Mouse (Mus musculus): ENCODE measurements at regions not wholly inside any gene's neighbourhood (a gene's known extent, or its start where the extent isn't known, plus 50 kb on each side); places are given as distances from the start of the nearest gene placed in this dataset.

DNA sequence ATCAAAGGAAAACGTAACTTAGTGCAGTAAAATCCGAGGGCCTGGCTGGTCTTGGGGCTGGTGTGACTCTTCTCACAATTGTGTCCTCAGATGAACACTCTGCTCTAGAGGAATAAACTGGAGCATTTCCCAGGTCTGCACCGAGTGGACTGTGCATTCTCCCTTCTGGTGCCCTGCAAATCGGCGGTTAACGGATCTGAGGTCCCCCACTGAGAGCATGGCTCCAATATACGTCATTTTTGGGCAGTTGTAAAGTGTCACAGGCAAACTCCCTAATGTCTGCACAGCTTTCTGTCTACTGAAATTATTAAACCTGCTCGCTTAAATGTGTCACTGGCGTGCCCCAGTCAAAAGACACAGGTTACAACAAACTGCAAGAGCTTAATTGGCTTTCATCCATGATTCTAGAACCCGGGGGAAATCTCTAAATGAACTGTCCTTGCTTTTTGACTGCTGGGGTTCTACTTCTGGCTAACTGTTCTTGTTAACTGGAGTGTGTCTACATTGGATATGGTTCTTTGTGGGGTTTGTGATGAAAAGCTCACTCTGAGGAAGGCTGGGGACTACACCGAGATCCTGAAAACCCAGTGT is 93.7 kb upstream of the Gm47985 start:
- ATAC-seq = no peak

DNA sequence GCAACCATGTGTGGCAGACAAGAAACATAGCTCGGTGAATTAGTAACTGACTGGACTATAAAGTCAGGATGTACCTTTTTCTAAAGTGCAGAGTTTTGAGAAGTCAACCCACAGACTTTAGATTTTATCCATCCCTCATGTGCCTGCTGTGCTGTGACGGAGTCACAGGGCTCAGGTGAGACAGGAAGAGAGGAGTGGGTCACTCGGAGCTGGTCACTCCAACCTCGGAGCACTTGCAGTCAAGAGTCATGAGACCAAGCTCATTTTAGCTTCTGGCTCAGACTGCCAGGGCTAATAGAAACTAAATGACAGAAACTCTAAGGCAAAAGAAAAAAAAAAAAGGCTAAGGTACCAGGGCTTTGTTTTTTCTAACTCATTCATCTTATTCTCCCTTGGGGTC is 90.3 kb upstream of the Gm47985 start:
- no peak for ATAC-seq

DNA sequence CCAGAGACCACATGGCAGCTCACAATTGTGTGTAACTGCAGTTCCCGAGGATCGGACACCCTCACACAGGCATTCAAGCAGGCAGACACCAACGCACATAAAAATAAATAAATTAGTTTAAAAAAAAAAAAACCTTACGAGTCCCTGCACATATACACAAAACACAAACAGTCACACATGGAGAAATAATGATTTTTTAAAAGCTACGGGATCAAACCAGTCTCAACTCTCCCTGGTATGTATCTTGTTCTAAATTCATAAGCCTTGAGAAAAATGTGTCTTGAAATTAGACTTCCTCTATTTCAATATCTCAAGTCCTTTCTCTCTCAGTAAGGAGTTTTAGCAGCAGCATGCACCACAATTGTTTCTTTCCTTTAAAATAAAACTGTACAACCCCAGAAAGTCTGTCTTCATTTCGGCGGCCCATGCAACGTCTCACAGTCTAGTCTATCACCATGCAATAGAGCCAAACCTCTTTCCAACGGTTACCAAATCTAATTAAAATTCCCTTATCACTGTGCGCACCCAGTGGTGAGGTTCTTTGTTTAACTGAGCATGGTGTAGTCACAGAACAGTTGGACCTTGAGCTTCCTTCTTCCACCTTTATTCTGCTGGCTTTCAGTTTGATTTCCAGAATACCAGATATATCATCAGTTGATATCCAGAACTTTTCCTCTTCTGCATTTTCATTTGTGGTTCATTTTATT is 86.8 kb upstream of the Gm47985 start:
- ATAC-seq = no peak

DNA sequence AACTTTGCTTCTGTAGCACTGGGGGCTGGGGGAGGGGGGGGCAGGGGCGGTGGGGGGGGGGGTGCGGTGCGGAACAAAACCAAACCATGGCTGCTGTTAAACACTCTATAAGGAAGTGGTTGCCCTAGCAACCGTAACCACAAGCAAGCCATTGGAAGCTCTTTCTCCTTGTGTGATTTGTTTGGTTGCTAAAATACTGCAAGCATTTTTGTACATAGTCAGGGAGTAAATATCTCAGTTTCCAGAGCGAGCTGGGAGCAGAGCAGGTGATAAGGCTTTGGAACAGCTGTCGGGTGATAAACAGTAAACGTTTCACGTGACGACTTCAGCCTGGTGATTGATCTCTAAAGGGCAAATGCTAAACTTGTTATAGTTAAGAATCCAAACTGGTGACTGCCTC is 86.3 kb upstream of the Gm47985 start:
- peak; percentile 94 for ATAC-seq

DNA sequence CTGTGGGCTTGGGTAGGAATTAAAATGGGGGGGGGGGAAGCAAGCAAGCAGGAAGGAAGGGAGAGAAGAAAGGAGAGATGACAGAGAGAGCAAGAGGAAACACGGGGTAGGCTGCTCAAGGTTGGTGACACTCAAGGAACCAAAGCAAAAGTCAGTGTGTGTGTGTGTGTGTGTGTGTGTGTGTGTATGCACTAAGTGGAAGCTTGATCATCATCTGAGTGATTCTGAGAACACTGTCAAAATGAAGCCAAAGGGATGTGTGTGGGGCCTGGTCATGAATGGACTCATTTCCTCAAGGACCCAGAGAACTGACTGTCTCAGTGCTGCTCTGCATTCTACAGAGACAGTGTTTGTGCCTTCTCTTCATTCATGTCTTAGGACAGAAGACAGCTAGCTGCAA is 84.8 kb upstream of the Gm47985 start:
- no peak for ATAC-seq

DNA sequence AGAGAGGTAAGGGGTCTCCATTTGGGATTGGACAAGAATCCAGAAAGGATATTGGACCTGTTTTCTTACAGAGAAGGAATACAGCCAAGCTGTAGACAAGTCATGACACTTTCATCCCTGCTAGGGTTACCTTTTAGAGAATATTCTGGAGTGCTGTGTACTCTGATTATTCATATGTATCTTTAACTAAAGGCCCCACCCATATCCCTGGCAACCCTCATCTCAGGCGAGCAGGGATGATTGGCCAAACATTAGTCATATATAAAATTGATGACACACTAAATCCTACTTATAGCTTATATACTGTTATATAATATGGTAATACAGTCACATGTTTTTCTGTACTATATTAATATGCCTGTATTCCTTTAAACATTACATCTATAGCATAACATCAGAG is 83.6 kb upstream of the Gm47985 start:
- no peak for ATAC-seq

DNA sequence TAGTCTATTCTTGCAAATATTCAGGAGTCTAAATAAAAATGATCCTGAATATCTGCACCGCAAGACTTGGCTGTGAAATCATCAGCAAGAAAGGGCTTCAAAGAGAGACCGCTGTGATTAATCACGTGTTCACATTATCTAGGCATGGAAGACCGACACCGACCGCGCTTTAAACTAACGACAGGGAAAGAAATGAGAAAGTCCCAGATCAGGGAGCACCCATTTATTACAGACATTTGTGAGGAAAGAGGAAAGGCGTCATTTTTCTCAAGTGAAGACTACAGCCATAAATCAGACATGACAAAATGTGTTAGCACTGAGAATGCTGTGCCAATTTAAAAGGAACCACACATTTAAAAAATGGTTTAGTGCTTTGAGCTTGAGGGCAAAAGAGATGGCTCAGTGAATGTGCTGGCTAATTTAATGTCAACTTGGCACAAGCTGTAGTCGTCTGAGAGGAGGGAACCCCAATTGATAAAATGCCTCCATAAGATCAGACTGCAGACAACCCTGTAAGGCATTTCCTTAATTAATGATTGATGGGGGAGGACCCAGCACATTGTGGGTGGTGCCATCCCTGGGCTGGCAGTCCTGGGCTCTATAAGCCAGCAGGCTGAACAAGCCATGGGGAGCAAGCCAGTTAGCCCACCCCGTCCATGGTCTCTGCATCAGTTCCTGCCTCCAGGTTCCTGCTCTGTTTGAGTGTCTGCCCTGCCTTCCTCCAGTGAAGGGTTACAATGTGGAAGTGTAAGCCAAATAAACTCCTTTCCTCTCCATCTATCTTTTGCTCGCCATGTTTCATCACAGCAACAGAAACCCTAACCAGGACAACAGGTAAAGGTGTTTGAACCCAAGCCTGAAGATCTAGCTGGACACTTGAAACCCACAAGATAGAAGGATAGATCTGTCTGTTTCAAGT is 81.5 kb upstream of the Gm47985 start:
- ATAC-seq = no peak

DNA sequence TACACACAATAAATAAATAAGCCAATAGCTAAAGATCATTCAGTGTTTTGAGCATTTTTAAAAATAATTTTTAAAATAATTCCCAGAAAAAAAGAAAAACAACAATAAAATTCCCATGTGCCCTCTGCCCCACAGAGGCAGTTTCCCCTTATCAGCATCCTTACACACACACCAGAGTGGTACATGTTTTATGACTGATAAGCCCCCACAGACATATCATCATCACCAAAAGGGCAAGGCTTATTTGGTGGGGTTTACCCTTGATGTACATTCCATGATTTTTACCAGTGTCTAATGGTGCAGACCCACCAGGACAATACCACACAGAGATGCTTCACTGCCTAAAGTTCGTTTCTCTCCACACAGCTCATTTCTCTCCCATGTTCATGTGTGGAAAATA is 80.8 kb upstream of the Gm47985 start:
- no peak for ATAC-seq

DNA sequence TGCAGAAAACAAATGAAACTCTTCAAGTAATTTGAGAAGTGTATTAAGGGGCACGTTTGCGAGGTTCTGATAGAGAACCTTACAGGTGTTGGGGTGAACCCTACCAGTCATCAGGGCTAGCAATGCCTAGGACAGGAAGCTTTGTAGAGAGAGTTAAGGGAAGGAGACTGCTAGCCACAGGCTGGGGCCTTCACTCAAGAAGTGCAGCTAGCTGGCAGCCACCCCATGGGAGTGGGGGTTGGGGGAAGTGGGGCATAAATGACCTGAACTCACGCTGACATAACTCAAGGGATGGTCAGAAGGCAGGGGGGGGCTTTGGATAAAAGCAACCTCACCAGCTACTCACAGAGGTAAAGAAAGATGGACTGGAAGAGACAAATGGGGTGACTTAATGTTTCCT is 80.3 kb upstream of the Gm47985 start:
- no peak for ATAC-seq

DNA sequence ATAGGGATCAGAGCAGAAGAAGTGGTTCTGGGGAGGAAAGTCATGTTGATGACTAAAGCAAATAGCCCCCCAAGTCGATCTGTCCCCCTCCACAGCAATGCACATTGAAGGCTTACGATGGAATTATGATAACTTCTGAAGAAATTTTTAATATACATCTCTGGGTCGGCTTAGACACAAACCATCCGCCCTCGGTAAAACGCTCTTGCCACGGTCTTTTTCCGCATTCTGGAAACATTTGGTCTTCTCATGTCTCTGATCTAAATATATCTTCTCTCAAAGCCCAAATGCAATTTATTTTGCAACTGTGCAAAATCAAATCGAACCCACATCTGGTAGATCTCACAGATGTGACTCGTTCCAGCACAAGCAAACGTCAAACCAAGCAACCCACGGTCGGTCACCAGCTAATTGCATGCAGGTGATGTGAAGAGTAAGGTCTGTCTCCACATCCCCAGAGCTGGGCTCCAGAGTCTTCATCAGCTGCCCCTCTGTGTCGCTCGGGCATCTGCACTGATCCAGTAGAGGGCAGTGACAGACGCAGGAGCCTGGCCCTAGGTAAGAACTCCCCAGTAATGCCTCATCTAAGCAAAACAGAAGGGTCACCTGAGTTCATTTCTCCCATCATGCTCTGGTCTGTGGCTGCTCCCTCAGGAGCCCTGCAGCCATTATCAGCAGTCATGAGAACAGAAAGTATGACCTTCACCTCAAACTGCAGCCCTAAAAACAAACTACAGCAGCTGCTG is 79.5 kb upstream of the Gm47985 start:
- no peak for ATAC-seq

DNA sequence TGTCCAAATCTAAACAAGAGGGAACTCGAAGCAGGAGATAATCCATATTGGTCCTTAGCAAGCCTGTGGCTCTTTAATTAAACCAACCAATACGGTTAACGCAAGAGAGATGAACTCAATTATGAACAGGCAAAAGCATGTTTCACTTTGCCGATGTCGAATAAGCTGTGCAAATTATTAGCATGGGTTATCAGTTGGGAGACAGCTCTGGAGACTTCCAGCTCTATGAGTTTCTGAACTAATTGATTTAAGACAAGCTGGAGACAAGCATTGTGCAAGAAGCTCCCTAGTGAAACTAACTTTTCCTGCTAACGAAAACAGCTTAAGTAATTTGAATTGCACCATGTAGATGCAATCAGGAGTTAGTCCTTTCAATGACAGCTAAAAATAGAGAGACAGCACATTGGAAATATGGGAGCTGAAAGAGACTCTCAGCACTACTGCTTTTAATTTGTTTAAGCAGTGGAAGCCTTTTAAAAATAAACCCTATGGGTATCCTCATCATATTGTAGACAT is 78.8 kb upstream of the Gm47985 start:
- ATAC-seq = no peak

DNA sequence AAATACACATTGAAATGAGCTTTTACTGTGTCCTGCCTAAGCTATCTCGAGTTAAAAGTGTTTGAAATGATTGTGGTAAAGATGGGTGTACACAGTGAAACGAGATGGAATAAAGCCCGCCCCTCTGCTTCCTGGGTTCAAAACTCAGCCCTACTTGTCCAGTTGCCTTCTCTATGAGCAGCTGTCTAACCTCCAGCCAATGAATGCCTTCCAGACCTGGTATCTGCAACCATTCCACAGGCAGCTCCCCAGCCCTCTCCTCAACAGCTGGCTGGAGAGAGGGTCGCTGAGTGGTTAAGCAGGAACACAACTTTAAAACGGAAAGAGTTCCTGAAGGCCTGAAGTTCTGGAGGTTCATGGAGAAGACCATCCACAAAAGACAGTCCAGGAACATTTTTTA is 78.0 kb upstream of the Gm47985 start:
- no peak for ATAC-seq

DNA sequence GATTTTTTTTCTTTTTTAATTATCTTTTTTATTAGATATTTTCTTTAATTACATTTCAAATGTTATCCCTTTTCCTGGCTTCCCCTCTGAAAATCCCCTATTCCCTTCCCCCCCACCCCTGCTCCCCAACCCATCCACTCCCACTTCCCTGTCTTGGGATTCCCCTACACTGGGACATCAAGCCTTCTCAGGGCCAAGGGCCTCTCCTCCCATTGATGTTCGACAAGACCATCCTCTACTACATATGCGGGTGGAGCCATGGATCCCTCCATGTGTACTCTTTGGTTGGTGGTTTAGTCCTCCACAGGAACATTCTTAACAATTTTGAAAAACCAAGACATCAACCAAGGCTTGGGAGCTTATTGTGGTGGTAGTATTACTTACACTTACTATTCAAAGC is 77.5 kb upstream of the Gm47985 start:
- ATAC-seq = no peak

DNA sequence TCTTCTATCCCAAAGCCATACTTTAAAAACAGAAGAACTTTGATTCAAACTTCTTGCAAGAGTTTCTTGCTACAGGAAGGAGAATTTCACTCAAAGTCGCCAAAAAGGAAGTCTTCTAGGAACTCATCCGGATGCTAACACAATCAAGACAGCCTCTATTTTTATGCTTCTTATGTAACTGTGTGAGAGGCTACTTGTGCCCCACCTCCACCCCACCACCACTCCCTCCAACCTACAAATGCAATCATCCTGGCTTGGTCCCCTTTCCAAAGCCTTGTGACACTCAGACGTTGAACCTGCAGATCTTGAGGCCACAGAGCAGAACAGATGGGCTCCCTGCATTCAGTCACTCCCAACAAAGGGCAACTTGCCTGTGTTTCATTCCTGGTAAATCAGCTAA is 77.1 kb upstream of the Gm47985 start:
- ATAC-seq = no peak

DNA sequence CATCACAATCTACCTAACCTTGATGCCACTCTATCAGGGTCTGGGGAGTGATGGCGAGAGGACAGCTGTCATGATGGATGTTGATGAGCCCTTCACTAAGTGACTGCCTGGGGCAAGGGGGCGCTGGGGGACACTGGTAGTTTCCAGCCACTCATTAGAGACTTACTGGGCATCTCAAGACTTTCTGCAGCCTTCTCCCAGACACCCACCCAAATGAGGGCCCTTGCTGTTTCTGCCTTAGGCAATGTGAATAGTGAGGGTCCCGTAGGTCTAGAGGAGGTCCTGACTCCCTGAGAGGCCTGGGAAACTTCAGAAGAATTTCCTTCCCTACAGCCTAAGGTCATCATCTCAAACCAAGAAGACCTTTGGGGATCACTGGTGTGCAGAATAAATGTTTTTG is 74.9 kb upstream of the Gm47985 start:
- no peak for ATAC-seq

DNA sequence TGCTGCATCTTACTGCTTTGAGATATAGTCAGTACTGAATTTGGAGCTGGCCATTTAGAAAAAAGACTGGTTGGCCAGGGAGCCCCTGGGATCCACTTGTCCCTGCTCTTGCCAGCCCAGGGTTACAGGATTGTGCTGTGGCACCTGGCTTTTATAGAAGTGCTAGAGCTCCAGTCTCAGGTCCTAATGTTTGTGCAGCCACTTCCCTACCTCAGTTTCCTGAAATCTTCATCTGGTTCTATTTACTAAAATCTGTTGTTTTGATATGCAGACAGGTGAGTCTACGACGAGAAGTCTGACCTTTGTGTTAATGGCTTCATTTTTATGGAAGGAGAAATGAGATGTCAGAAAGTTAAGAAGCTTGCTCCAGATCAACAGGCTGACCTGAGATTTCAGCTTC is 73.0 kb upstream of the Gm47985 start:
- ATAC-seq = no peak

DNA sequence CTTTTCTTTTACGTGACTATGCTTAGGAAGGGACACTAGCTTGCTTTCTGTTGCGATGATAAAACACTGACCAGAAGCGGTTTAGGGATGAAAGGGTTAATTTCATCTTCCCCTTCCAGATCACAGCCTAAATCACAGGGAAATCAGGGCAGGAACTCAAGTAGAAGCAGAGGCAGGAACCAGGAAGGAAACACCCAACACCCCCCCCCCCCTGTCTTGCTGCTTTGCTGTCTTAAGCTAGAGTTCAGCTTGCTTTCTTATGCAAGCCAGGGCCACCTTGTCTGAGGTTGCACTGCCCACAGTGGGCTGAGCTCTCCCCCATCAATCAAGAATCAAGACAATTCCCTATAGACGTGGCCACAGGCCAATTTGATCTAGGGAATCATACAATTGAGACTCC is 71.9 kb upstream of the Gm47985 start:
- no peak for ATAC-seq

DNA sequence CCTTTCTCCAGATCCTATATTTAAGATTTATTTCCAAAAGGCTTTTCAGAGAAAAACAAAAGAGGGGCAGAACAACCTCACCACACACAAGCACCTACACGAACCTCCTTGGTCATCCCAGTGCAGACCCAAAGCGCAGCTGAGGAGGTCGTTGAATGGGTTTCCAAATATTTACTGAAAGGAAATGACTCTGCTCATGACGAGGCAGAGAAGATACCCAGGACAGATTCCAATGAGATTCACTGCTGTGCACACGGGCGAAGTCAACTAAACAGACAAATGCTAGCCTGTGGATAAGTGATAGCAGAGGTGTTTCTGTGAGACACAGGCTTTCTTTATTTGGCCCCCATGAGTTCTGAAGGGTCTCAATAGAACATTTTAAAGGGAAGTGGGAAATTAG is 70.7 kb upstream of the Gm47985 start:
- no peak for ATAC-seq

DNA sequence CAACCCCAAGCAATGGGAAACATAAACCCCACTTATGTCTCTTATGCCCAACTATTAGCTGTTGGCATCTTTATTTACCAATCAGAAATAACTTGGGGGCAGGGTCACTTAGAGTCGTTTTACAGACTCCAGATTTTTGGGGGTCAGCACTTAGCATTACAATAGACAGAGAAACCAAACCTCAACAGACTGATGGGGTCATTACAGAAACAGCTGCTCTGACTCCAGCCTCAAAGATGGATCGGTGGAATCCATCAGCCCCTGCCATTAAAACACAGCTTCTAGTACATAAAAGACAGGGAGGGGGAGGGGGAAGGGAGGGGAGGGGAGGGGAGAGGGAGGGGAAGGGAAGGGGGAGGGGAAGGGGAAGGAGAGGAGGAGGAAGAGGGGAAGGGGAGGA is 69.9 kb upstream of the Gm47985 start:
- ATAC-seq = no peak

DNA sequence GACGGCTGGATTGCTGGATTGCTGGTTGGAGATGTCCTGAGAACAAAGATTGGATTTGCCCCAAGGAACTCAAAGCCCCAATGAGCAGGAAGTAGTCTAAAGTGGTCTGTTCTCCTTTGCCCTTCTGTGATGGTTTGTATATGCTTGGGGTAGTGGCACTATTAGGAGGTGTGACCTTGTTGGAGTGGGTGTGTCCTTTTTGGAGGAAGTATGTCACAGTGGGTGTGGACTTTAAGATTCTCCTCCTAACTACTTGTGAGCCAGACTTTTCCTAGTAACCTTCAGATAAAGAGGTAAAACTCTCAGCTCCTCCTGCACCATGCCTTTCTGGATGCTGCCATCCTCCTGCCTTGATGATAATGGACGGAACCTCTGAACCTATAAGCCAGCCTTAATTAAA is 69.1 kb upstream of the Gm47985 start:
- no peak for ATAC-seq

DNA sequence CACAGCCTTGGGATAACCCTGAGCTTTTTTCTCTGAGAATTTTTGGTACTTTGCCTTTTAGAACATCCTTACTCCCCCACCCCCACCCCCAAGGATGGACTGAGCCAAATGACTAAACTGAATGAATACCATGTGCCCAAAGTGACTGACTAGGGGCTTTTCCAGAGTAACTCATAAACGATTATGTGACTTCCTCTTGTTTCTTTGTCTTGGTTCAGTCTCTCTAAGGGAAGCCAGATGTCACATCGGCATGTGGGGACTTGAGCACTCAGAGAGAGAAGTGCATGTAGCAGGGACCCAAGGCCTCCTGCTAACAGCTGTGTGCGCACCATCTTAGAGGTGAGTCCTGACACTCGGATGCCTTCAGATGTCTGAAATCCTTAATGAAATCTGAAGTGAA is 63.8 kb upstream of the Gm47985 start:
- no peak for ATAC-seq

DNA sequence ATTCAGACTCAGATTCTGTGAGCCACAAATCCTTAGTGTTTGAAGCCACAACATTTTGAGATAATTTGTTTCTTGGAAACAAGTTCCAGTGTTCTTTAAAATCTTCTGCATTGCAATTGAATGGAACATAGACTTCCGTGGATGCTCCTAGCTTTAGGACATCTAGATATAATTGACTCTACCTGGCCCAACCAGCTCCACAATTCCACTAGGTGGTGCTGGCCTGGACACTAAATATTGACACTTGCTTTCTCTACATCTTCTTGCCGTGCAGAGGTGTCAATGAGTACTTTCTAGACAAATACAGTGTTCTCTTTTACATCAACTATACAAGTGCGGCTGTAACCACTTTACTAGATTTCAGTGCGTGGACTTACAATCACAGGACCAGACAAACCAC is 63.4 kb upstream of the Gm47985 start:
- ATAC-seq = no peak

DNA sequence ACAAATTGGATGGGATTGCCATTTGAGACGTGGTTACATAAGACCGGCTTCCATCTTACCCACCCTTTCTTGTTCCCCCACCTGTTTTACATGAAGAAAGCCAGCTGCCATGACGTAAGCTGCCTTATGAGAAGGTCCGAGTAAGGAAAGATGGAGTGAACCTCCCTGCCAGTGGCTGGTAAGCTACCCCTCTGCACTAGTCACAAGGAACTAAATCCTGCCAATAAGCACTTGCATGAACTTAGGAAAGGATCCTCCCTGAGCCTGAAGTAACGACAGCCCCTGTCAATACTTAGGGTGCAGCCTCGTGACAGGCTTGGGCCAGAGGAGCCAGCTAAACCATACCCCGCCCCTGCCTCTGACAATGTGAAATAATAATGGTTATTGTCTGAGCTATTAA is 62.8 kb upstream of the Gm47985 start:
- no peak for ATAC-seq
